Comparison of ENCODE assay signal across 8 mouse cellular contexts in the genomic region with DNA sequence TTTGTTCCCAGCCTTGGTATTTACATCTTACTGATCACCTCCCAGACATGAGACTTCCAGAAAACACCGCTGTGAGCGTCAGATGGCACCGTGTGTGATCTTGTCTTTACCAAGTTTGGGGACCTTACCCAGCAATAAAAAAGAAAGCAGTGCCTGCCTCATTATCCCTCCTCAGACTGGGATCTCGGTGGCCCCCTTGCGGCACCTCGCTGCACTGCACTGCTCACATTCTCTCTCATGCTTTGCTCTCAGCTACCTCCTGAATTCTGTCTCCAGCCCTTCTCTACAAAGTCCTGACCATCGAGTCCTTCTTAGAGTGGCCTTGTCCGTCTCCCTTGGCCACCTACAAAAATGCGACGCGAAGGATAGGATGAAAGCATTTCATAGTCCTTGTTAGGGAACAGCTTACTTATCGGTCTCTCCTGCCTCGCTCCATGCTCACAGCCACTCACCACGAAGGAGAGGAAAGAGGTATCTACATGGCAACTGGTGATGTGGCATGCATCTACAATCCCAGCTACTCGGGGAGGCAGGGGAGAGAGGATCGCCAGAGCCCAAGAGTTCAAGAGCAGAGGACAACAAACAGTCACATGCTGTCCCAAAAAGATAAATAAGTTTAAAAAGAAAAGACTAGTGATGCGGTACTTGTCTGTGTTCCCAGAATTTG. TPM values are rescaled to one million over a fixed set of nuclear protein-coding genes. Genes with fewer than 3 reads are reported as not detected.
DNase-seq lines count a peak whose midpoint lies in the region; ATAC-seq lines count a peak whose summit lies in the region.

No protein-coding gene starts in this region.

- intact Hi-C loops in heart, postnatal 25 days (cut with DNase I), result no loop called here
- intact Hi-C loops in left cerebral cortex, postnatal 36 days (cut with DNase I), result no loop called here

- H3K27me3 ChIP-seq in splenic B cell, adult 2 months (ENCODE audit: control insufficient read depth, insufficient read depth, low read length, poor library complexity, severe bottlenecking), result no peaks in the 10 kb centered on the region

- H3K36me3 ChIP-seq in splenic B cell, adult 2 months (ENCODE audit: control insufficient read depth, insufficient read depth, low read length, poor library complexity, severe bottlenecking), result no peaks in the 10 kb centered on the region

- ATAC-seq in inflammation-experienced regulatory T-cells, adult 6 months, result peak; percentile 90
- peak; percentile 90 for ATAC-seq in megakaryocyte-erythroid progenitor cell, adult 5-6 weeks (replicated peaks; ENCODE audit: low FRiP score, low TSS enrichment, poor library complexity, severe bottlenecking)

- peak; percentile 88 for DNase-seq in heart, adult 11 months
- no peak for DNase-seq in heart, postnatal 25 days (ENCODE audit: low spot score)
- peak; percentile 29 for DNase-seq in c-Kit-positive CD71-positive TER-119-positive erythroid progenitor cells, embryonic 14.5 days (ENCODE audit: low spot score)
- DNase-seq in frontal cortex, postnatal 14 days (ENCODE audit: low spot score in 2 of 2), result peak; percentile 35 to 73
- DNase-seq in left cerebral cortex, postnatal 36 days (ENCODE audit: low spot score in 2 of 2), result peak; percentile 55 to 57
- DNase-seq in splenic B cell, adult 2 months (ENCODE audit: low read depth, low spot score), result peak; percentile 63

RNA-seq across cellular contexts. Expression of a gene that starts 45.7 kb away (rescaled TPM):
- total RNA-seq in heart, postnatal 25 days (2021), result not detected
- polyA plus RNA-seq in inflammation-experienced regulatory T-cells, adult 6 months (2017; shearing (Covaris generic)), result not detected
- under 1 TPM; 0.29 to 0.39 TPM for total RNA-seq in left cerebral cortex, postnatal 36 days (2021)
- 1.0 TPM in 1 of 2 replicates, not detected in the other for total RNA-seq in megakaryocyte-erythroid progenitor cell, adult 5-6 weeks (2014; fragmentation: Nextera tagmentation)
- total RNA-seq in megakaryocyte-erythroid progenitor cell, adult 5-6 weeks (2017), result 0.53 and 1.6 TPM in 2 replicates

RNA-seq across cellular contexts. Expression of a gene that starts 53.4 kb away (rescaled TPM):
- total RNA-seq in heart, postnatal 25 days (2021), result 100 to 1,000 TPM; 402 to 442 TPM
- 10 to 100 TPM; 13.8 to 24.5 (median 15.9) TPM for polyA plus RNA-seq in inflammation-experienced regulatory T-cells, adult 6 months (2017; shearing (Covaris generic))
- 10 to 100 TPM; 28.6 to 28.8 TPM for total RNA-seq in left cerebral cortex, postnatal 36 days (2021)
- total RNA-seq in megakaryocyte-erythroid progenitor cell, adult 5-6 weeks (2014; fragmentation: Nextera tagmentation), result 1.9 and 4.7 TPM in 2 replicates
- total RNA-seq in megakaryocyte-erythroid progenitor cell, adult 5-6 weeks (2017), result 1.3 and 2.4 TPM in 2 replicates

RNA-seq across cellular contexts. Expression of a gene that starts 57.6 kb away (rescaled TPM):
- not detected for total RNA-seq in heart, postnatal 25 days (2021)
- not detected for polyA plus RNA-seq in inflammation-experienced regulatory T-cells, adult 6 months (2017; shearing (Covaris generic))
- total RNA-seq in left cerebral cortex, postnatal 36 days (2021), result not detected
- total RNA-seq in megakaryocyte-erythroid progenitor cell, adult 5-6 weeks (2014; fragmentation: Nextera tagmentation), result 4.7 TPM in 1 of 2 replicates, not detected in the other
- total RNA-seq in megakaryocyte-erythroid progenitor cell, adult 5-6 weeks (2017), result not detected in 2 replicates

Comparison
In these comparisons a context has a peak if more than half of its experiments do, and no peak if none do; other contexts are left out.
1. RNA of a gene that starts 53.4 kb away (total RNA-seq): 402 to 442 TPM in heart, postnatal 25 days; 28.6 to 28.8 TPM in left cerebral cortex, postnatal 36 days and 1.3 to 4.7 TPM in megakaryocyte-erythroid progenitor cell, adult 5-6 weeks; every median in the first group is over 10 times any median in the second.